Mouse (Mus musculus) liver, embryonic 14.5 days (tissue): ENCODE measurements around the gene Fiz1.
A peak's percentile ranks its signal among the peaks of the same experiment; 100 is the strongest.

ENCODE experiments used
- CTCF ChIP-seq: IDR thresholded peaks from 2 replicates; pipeline ENCODE4 v1.5.1; 2016; ENCODE audit warnings: antibody characterized with exemption, low read depth, control low read depth
- EP300 ChIP-seq: IDR thresholded peaks from 2 replicates; pipeline ENCODE4 v1.6.1; 2016; ENCODE audit warnings: antibody characterized with exemption, low read depth

- TF ChIP-seq EP300 (no peak), CTCF (peak; percentile 92)
Measured at GRCm38 (mm10) chr7:5060944-5061773, 46.7 kb upstream of the Fiz1 start.
